ENCODE assay signal across 21 mouse cellular contexts in the genomic region with DNA sequence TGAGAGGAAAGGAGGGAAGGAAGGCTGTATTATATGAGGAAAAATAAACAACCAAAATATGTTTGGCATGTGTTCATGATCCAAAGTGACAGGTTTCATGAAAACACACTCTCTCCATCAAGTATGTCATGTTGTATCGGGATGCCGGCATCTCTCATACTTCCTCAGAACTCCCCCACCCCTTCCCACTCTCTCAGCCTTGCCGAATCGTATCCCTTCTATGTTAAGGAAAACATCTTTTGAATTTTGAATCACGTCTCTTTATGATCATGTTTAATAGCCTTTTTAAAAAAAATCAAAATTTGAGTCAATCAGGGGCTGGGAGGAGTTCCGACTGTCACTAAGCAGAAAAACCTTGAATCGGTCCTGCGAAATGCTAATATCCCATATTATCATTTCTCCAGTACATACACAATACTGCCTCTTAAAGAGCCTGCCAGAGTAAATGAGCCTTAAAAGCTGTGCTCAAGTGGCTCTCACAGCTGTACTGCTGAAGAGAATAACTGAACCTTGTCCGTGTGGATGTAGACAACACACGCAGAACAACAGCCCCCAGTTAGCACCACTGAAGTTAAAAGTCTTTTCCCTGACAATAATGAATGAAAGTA.
"Had no signal": no experiment of that assay in that cellular context is flagged by ENCODE, and none has a peak within 500 bp of the region (broad histone marks: within the 10 kb centered on the region; RNA-seq: fewer than 3 reads in every experiment).

No protein-coding gene starts in this region.

- H3K27me3 ChIP-seq: limb, embryonic 13.5 days; liver, embryonic 12.5 days; liver, embryonic 15.5 days; neural tube, embryonic 12.5 days had no signal

- DNase-seq: kidney, adult 2 months; kidney, postnatal 25 days; layer of hippocampus, adult 9-11 months; liver; lung, adult 2 months; lung, postnatal 14 days; lung, postnatal 4 days; right cerebral cortex, postnatal 14 days; right cerebral cortex, postnatal 4 days; thymus, postnatal 25 days had no signal

- H3K9me3 ChIP-seq: limb, embryonic 10.5 days; limb, embryonic 13.5 days; liver, embryonic 12.5 days; liver, embryonic 15.5 days; neural tube, embryonic 12.5 days had no signal

- H3K4me2 ChIP-seq: limb, embryonic 13.5 days; liver, embryonic 12.5 days; liver, embryonic 15.5 days; midbrain, embryonic 11.5 days; neural tube, embryonic 12.5 days had no signal

- H3K27ac ChIP-seq: kidney, postnatal 0 days; layer of hippocampus, adult 2 months; limb, embryonic 10.5 days; limb, embryonic 13.5 days; liver, embryonic 12.5 days; liver, embryonic 15.5 days; neural tube, embryonic 12.5 days; stomach, postnatal 0 days had no signal

- H3K9ac ChIP-seq: limb, embryonic 13.5 days; liver, embryonic 12.5 days; liver, embryonic 15.5 days; neural tube, embryonic 12.5 days had no signal

- H3K4me1 ChIP-seq: limb, embryonic 10.5 days; limb, embryonic 13.5 days; liver, embryonic 12.5 days; liver, embryonic 15.5 days; neural tube, embryonic 12.5 days had no signal

- H3K36me3 ChIP-seq: limb, embryonic 10.5 days; limb, embryonic 13.5 days; liver, embryonic 12.5 days; liver, embryonic 15.5 days; neural tube, embryonic 12.5 days had no signal

- H3K4me3 ChIP-seq: layer of hippocampus, adult 2 months; limb, embryonic 10.5 days; limb, embryonic 13.5 days; liver, embryonic 12.5 days; liver, embryonic 15.5 days; myocyte; neural tube, embryonic 12.5 days had no signal

- ATAC-seq: liver, embryonic 12.5 days; midbrain, embryonic 16.5 days had no signal
